Mouse (Mus musculus) limb, embryonic 14.5 days (tissue): ENCODE results near the gene Zer1. TPM values are rescaled to one million over a fixed set of nuclear protein-coding genes. Genes with fewer than 3 reads are reported as not detected.

ENCODE experiments used
- ATAC-seq: fragments of 200-750 bp; cut with Nextera tagmentation; 2 replicates; pipeline ENCODE4 v1.8.0; 2017; ENCODE audit warnings: low read depth, moderate number of reproducible peaks, moderate TSS enrichment; ENCODE audit not compliant: low FRiP score
- DNase-seq: peaks from one replicate; pipeline ENCODE4 v3.0.0-alpha.2; 2015; ENCODE audit warnings: low spot score
- H3K27ac ChIP-seq: fragments of 300-500 bp; sonication (generic); replicated peaks from 2 replicates; pipeline ENCODE4 v1.5.1; 2014; ENCODE audit warnings: low read depth, mild to moderate bottlenecking, low read length, moderate library complexity, mixed read lengths
- H3K27me3 ChIP-seq: fragments of 300-500 bp; sonication (generic); 2 replicates; pipeline ENCODE4 v1.6.1; 2014; ENCODE audit warnings: low read length, mixed read lengths; ENCODE audit not compliant: control insufficient read depth, insufficient read depth
- H3K36me3 ChIP-seq: fragments of 300-500 bp; sonication (generic); 2 replicates; pipeline ENCODE4 v1.6.1; 2014; ENCODE audit warnings: mild to moderate bottlenecking, low read length, moderate library complexity, mixed read lengths; ENCODE audit not compliant: control insufficient read depth, insufficient read depth
- H3K4me1 ChIP-seq: fragments of 300-500 bp; sonication (generic); 2 replicates; pipeline ENCODE4 v1.6.1; 2014; ENCODE audit warnings: antibody characterized with exemption, low read length, mixed read lengths; ENCODE audit not compliant: control insufficient read depth, insufficient read depth
- H3K4me2 ChIP-seq: fragments of 300-500 bp; sonication (generic); replicated peaks from 2 replicates; pipeline ENCODE4 v1.6.1; 2014; ENCODE audit warnings: low read depth, mild to moderate bottlenecking, low read length, moderate library complexity; ENCODE audit not compliant: severe bottlenecking
- H3K4me3 ChIP-seq: fragments of 300-500 bp; sonication (generic); replicated peaks from 2 replicates; pipeline ENCODE4 v1.5.1; 2014; ENCODE audit warnings: low read length
- H3K9ac ChIP-seq: fragments of 300-500 bp; sonication (generic); 2 replicates; pipeline ENCODE4 v1.6.1; 2014; ENCODE audit warnings: mild to moderate bottlenecking, low read depth, low read length, moderate library complexity; ENCODE audit not compliant: severe bottlenecking
- H3K9me3 ChIP-seq: fragments of 300-500 bp; sonication (generic); 2 replicates; pipeline ENCODE4 v1.6.1; 2016; ENCODE audit warnings: low read length; ENCODE audit not compliant: control insufficient read depth
- POLR2A ChIP-seq: fragments of 200-500 bp; IDR thresholded peaks from 2 replicates; pipeline ENCODE4 v1.8.0; 2012; ENCODE audit warnings: inconsistent platforms, mild to moderate bottlenecking, moderate library complexity, borderline replicate concordance; ENCODE audit not compliant: insufficient read depth, insufficient read length; ENCODE audit errors: extremely low read depth
- WGBS: fragments of 180-500 bp; shearing (Covaris S2); extraction: QIAGEN DNeasy Blood & Tissue Kit; methylation state at CpG from one replicate; pipeline ENCODE4 v1.1.7; 2014; 5-methylcytosine and 5-hydroxymethylcytosine counted together
- polyA plus RNA-seq, 2 experiments: library from polyadenylated mRNA; depleted of rRNA in 1 of 2; stranded (reverse) in 1 of 2; unstranded in 1 of 2; fragments of >200 nt; fragmentation: Nextera tagmentation in 1 of 2; extraction: Ambion mirVana in 1 of 2; gene quantifications; 2 replicates each; pipeline versions ENCODE4 v1.2.1 to v1.2.3; 2012 to 2014

The Zer1 gene
- polyA plus RNA-seq, 2 experiments = 9.7 to 60.3 TPM

GRCm38 (mm10) chr2:30123729-30124471 is 485 bp downstream of the Zer1 start:
- H3K9me3 ChIP-seq = no peaks in the 10 kb centered on the region
- no peaks in the 10 kb centered on the region for H3K27me3 ChIP-seq
- DNase-seq (peak; percentile 26), ATAC-seq (peak; percentile 66)
- H3K27ac ChIP-seq = peak overlapping the region; percentile 91
- H3K36me3 ChIP-seq = peaks cover 14% of the 10 kb centered on the region
- peak overlapping the region; percentile 91 for H3K4me2 ChIP-seq
- H3K4me3 ChIP-seq = peak overlapping the region; percentile 83
- no peak for TF ChIP-seq POLR2A
- peaks cover 13% of the 10 kb centered on the region; the same call in 1 of the 2 replicates for H3K4me1 ChIP-seq
- 3% methylated on average over 39 of the region's 44 CpGs for WGBS
- H3K9ac ChIP-seq = peak overlapping the region; percentile 89

- no peak overlapping the region for H3K27ac ChIP-seq
- no peak overlapping the region for H3K9ac ChIP-seq
- WGBS = 87% methylated on average over 5 of the region's 5 CpGs
- H3K36me3 ChIP-seq = peaks cover 14% of the 10 kb centered on the region
- H3K4me3 ChIP-seq = no peak overlapping the region
- no peaks in the 10 kb centered on the region for H3K27me3 ChIP-seq
- no peaks in the 10 kb centered on the region for H3K9me3 ChIP-seq
- ATAC-seq (no peak), DNase-seq (no peak)
- TF ChIP-seq POLR2A = no peak
- no peak overlapping the region for H3K4me2 ChIP-seq
- H3K4me1 ChIP-seq = peaks cover 13% of the 10 kb centered on the region; the same call in 1 of the 2 replicates
Measured at GRCm38 (mm10) chr2:30122766-30123165, 1.6 kb downstream of the Zer1 start.

GRCm38 (mm10) chr2:30120269-30120668 is 4.1 kb downstream of the Zer1 start:
- no peak for TF ChIP-seq POLR2A
- no peak for ATAC-seq
- Histone ChIP-seq H3K27ac (no peak overlapping the region), H3K4me3 (no peak overlapping the region), H3K9me3 (no peaks in the 10 kb centered on the region), H3K36me3 (peaks cover 17% of the 10 kb centered on the region), H3K9ac (no peak overlapping the region), H3K27me3 (no peaks in the 10 kb centered on the region), H3K4me2 (no peak overlapping the region), H3K4me1 (peaks cover 13% of the 10 kb centered on the region; the same call in 1 of the 2 replicates)
- DNase-seq = no peak
- WGBS = 87% methylated on average over 4 of the region's 4 CpGs

- DNase-seq (no peak), ATAC-seq (no peak)
- H3K36me3 ChIP-seq = peaks cover 17% of the 10 kb centered on the region
- TF ChIP-seq POLR2A = no peak
- H3K9me3 ChIP-seq = no peaks in the 10 kb centered on the region
- no peak overlapping the region for H3K4me2 ChIP-seq
- H3K4me1 ChIP-seq = peaks cover 8% of the 10 kb centered on the region; the same call in 1 of the 2 replicates
- no peak overlapping the region for H3K9ac ChIP-seq
- WGBS = 35% methylated on average over 6 of the region's 6 CpGs
- no peak overlapping the region for H3K27ac ChIP-seq
- H3K27me3 ChIP-seq = no peaks in the 10 kb centered on the region
- H3K4me3 ChIP-seq = no peak overlapping the region
Measured at GRCm38 (mm10) chr2:30119641-30120051, 4.7 kb downstream of the Zer1 start.

- Histone ChIP-seq H3K36me3 (peaks cover 52% of the 10 kb centered on the region), H3K27me3 (no peaks in the 10 kb centered on the region), H3K4me2 (no peak overlapping the region), H3K9me3 (no peaks in the 10 kb centered on the region), H3K4me1 (no peaks in the 10 kb centered on the region), H3K27ac (no peak overlapping the region), H3K9ac (no peak overlapping the region), H3K4me3 (no peak overlapping the region)
- WGBS = 93% methylated on average over 5 of the region's 5 CpGs
- DNase-seq = no peak
- no peak for ATAC-seq
- TF ChIP-seq POLR2A = no peak
Measured at GRCm38 (mm10) chr2:30112564-30112963, 11.8 kb downstream of the Zer1 start.
